Mouse (Mus musculus) heart, adult 11 months (tissue): ENCODE data around the gene Slc5a4a.

Experiments
- DNase-seq: peaks from one replicate; pipeline ENCODE4 v3.0.0; 2022

The Slc5a4a gene

GRCm38 (mm10) chr10:76147278-76147677 is at the start of gene Slc5a4a:
Gene Slc5a4a, plus strand, starts transcription at chr10:76147451.
- DNase-seq = no peak

DNA sequence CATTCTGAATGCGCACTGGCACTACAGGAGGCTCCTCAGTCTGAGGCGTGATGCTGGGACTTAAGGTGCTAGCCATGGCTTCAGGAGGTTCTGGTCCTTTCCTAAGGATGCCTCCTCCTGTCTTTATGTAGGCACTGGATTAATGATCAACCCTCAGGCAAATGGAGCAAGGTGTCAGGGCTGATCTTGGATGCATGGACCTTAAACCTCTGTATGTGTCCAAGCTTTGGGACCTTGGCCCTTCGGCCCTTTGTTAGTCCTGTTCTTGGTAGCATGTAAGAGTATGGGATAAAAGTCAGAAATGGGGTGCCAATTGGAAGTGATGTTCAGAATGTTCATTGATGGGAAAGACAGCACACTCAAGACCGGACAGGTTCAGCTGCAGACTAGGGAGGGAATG is 36.4 kb upstream of the Slc5a4a start, which contains the start of gene Slc5a4b:
Gene Slc5a4b (minus strand): TSS at position 101 of the 400 bp plus-strand sequence.
- DNase-seq = no peak

GRCm38 (mm10) chr10:76117966-76118365 is 29.3 kb upstream of the Slc5a4a start:
- no peak for DNase-seq

DNA sequence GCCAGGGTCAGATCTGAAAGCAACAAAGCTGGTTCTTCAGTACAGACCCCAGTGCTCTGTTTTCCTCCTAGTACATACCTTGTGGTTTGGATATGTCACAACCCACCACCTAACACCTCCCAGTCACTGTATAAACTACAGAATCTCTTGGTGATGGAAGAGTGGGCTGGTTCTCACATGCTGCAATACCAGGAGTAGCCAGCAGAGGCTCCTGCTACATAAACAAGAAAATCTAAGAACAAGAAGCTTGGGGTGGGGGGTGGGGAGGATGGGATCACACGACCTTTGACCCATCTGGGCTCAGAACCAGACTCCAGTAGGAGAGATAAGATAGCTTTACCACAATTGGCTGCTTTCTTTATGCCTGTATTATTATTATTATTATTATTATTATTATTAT is 28.5 kb upstream of the Slc5a4a start:
- DNase-seq = no peak

GRCm38 (mm10) chr10:76120124-76120711 is 27.0 kb upstream of the Slc5a4a start:
- no peak for DNase-seq

DNA sequence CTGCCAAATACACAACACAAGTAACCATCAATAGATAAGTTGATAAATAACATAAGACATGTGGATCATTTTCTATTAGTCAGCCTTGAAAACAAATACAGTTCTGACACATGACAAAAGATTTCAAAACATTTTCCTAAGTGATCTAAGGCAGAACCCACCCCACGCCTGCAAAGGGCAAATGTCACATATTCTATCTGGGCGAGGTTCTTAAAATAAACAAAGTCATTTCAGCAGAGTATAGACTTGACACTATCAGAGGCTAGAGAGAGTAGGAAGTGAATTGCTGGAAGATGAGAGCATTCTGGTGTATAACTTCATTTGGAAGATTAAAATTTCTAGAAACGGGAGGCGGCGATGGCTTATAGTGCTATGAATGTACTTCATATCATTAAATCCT is 25.8 kb upstream of the Slc5a4a start:
- no peak for DNase-seq

- DNase-seq = no peak
Observed at GRCm38 (mm10) chr10:76132506-76132905, 14.7 kb upstream of the Slc5a4a start.

DNA sequence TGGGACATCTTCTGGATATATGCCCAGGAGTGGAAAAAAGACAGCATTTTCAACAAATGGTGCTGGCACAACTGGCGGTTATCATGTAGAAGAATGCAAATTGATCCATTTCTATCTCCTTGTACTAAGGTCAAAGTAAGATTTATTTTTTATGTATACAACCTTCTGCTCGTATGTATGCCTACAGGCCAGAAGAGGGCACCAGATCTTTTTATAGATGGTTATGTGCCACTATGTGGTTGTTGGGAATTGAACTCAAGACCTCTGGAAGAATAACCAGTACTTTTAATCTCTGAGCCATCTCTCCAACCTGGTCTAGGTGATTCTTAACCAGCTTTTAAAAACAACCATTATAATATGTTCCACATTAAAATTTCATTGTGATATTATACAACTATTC is 10.9 kb upstream of the Slc5a4a start:
- no peak for DNase-seq

DNA sequence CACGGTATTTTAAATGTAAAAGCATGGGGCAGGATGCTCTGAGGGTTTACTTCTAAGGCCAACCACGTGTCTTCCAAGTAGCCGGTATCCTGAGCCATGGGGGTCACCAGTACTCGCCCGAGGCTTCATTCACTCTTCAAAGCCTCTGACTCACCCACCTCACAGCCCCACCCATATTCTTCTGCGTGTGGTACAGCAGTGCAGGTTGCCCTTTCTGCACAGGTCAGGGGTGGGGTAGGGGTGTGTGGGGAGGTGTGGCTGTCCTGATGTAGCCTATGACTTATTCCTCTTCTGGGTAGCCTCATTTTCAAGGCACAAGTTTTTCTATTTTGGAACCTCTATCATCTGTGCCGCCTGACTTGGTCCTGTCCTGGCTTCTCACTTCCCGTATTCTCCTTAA is 405 bp upstream of the Slc5a4a start:
- DNase-seq = no peak

GRCm38 (mm10) chr10:76155911-76156310 is 8.7 kb downstream of the Slc5a4a start:
- DNase-seq = peak; percentile 65

DNA sequence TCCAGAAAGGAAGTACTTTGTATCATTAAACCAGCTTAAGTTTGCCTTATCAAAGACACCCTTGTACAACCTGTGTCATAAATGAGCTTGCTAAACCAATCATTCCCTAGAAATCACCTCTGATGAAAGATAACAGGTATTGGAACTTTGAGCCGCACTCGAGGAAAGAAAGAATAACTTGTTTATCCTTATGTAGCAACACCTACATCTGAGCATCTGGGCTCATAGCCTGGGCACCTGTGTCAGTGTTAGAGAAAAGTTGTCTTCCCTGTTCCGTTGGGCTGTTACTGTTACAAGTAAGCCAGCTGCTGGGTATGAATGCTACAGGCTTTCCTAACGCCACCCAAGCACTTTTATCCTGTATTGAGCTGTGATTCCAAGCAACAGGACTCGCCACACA is 10.3 kb downstream of the Slc5a4a start:
- peak; percentile 42 for DNase-seq

- DNase-seq = no peak
Observed at GRCm38 (mm10) chr10:76158009-76158408, 10.8 kb downstream of the Slc5a4a start.

GRCm38 (mm10) chr10:76174899-76175298 is 27.6 kb downstream of the Slc5a4a start:
- DNase-seq = peak; percentile 14

DNA sequence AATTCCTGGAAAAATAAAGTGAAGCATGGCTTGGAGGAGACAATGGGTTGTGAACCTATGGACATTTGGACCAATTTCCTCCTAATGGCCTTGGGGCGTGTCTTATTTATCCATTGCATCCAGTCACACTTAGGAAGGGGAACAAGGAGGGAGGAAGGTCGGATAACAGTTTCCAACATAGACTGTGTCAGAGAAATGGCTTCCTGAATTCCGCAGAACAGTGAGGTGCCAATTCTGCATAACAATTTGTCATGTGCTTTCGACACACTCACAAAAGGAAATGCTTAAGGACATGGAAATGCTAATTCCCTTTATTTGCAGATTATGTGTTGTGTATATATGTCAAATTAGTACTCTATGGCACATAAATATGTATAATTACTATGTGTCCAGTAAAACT is 38.0 kb downstream of the Slc5a4a start:
- peak; percentile 21 for DNase-seq

DNA sequence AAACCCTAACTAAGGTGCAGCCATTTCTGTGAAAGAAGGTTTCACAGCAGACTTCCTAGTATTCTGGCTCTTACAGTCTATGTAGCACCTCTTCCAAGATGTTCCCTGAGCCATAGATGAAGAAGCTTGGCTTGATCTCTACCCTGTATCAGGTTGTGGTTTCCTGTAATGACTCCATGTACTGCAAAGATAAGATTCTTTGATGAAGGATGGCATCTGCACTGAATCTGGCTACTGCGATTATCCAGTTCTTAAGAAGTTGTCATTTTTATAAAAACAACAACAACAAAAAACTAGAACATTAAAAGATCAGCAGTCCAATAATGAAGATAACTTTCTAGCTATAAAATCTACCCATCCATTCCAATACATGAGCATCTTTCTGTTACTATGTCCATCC is 40.8 kb downstream of the Slc5a4a start:
- no peak for DNase-seq

- no peak for DNase-seq
Observed at GRCm38 (mm10) chr10:76201416-76201815, 54.2 kb downstream of the Slc5a4a start.

GRCm38 (mm10) chr10:76201978-76202377 is 54.7 kb downstream of the Slc5a4a start:
- DNase-seq = peak; percentile 53

- DNase-seq = peak; percentile 88
Observed at GRCm38 (mm10) chr10:76203798-76204283, 56.6 kb downstream of the Slc5a4a start.

DNA sequence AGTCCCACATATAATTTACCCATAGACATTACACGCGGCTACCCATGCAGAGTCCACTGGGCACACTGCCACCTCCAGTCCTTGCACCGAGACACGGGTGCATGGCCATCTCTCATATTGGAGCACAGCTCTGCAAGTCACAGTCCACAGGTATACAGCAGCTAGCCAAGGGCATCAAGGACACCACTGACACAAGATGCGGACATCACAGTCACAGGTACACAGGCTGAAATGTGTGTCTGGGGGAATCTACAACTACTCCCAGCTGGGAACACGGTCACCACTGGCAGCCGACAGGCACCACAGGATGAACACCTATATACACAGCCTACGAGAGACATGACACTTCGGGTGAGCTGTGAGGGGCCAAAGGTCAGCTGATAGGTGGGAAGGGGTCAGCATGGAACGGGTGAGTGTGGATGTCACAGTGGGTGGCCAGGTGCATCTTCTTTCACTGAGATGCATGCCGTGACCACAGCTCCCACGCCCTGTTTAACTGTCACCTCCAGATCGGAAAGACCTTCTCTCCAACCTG is 60.1 kb downstream of the Slc5a4a start:
- peak; percentile 82 for DNase-seq

DNA sequence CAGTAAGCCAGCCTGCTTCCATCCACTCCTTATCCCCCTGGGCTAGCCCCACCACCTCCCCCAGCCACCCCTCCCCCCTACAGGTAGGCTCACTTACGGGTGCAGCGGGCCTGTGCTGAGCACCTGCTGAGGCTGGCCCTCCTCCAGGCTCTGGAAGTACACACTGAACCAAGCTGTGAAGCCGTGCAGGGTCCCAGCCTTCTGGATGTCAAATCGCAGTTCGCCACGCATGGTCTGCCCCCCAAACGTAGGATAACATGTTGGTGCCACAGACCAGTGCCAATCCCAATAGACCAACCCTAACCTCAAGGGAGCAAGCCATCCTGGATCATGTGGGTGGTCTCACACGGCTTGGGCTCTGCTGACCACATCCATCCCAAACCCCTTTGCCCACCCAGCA is 62.0 kb downstream of the Slc5a4a start:
- DNase-seq = peak; percentile 79

GRCm38 (mm10) chr10:76210806-76211205 is 63.6 kb downstream of the Slc5a4a start:
- peak; percentile 66 for DNase-seq

DNA sequence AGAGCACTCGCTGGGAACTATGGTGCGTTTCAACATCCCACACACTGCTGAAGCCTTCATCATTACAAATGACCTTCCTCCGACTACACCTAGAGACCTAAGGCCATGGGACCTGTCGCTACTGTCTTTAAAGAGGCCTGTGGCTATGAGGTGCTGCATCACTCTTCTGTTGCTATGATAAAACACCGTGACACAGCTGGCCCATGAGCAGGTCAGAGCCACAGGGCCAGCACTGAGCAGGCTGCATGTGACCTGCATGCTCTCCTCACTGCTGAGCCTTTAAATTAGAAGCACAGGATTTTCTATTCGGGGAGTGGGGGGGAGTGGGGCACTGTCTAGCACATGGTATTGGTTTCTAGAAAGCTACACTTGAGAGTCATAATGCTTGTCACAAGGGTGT is 64.9 kb downstream of the Slc5a4a start:
- peak; percentile 77 for DNase-seq

DNA sequence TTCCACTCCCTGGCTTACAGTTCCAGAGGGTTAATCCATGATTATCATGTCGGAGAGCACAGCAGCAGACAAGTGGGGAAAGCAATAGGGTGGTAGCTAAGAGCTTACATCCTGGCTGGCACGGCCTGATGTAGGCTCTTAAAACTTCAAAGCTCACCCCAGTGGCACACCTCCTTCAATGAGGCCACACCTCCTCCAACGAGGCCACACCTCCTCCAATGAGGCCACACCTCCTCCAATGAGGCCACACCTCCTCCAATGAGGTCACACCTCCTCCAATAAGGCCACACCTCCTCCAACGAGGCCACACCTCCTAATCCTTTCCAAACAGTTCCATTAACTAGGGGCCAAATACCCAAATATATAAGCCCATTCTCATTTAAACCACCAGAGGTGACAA is 66.9 kb downstream of the Slc5a4a start:
- DNase-seq = peak; percentile 88

GRCm38 (mm10) chr10:76217056-76217455 is 69.8 kb downstream of the Slc5a4a start:
- DNase-seq = peak; percentile 83

DNA sequence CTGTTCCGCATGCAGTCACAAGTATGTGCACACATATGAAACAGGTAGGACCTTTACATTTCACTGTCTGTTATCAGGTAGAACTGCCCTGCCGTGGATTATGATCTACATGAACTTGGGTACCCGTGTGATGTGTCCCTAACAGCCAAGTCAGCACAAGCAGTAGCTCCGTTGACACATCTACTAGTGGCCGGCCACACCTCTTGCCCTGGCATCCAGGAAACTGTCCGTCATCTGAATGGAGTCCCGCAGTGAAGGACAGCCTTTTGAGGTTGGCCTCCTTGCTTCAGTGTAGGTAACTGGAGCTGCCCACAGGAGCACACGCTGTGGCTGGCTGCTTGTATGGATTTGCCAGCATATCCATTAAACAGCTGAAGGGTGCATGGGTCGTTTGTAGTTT is 71.0 kb downstream of the Slc5a4a start:
- peak; percentile 79 for DNase-seq
